Mouse (Mus musculus): ENCODE measurements around the gene Fhl3. TPM values are rescaled to one million over a fixed set of nuclear protein-coding genes. Genes with fewer than 3 reads are reported as not detected.

Fhl3 gene
- total and polyA plus RNA-seq, 2 experiments from 2014 or later = 2.0 to 6.9 TPM

DNA sequence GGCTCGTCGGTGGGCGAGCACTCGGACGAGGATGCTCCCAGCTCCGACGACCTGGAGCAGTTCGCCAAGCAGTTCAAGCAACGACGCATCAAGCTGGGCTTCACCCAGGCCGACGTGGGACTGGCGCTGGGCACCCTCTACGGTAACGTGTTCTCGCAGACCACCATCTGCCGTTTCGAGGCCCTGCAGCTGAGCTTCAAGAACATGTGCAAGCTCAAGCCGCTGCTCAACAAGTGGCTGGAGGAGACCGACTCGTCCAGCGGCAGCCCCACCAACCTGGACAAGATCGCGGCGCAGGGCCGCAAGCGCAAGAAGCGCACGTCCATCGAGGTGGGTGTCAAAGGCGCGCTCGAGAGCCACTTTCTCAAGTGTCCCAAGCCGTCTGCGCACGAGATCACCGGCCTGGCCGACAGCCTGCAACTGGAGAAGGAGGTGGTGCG lies 42.1 kb upstream of the Fhl3 start:
- DNase-seq (ENCODE audit: low spot score) (no peak), ATAC-seq (ENCODE audit: low FRiP score) (no peak)
- Histone ChIP-seq H3K4me3 (ENCODE audit: low read depth, low read length) (peak overlapping the region; percentile 51), H3K9me3 (ENCODE audit: low read length) (no peaks in the 10 kb centered on the region), H3K27me3 (ENCODE audit: insufficient read depth, low read length) (peaks cover 18% of the 10 kb centered on the region; the same call in 1 of the 2 replicates), H3K27ac (ENCODE audit: low read depth, low read length) (no peak overlapping the region), H3K4me1 (ENCODE audit: insufficient read depth, low read length) (no peaks in the 10 kb centered on the region), H3K4me2 (ENCODE audit: low read depth, low read length, poor library complexity, severe bottlenecking) (peak overlapping the region; percentile 80), H3K9ac (replicated peaks; ENCODE audit: low read length, poor library complexity, severe bottlenecking) (peak overlapping the region; percentile 60), H3K36me3 (ENCODE audit: insufficient read depth, low read length) (no peaks in the 10 kb centered on the region)
- under 1% methylated on average over 36 of the region's 39 CpGs for WGBS
- no peak for TF ChIP-seq CTCF (IDR thresholded peaks at IDR 0.05)

DNA sequence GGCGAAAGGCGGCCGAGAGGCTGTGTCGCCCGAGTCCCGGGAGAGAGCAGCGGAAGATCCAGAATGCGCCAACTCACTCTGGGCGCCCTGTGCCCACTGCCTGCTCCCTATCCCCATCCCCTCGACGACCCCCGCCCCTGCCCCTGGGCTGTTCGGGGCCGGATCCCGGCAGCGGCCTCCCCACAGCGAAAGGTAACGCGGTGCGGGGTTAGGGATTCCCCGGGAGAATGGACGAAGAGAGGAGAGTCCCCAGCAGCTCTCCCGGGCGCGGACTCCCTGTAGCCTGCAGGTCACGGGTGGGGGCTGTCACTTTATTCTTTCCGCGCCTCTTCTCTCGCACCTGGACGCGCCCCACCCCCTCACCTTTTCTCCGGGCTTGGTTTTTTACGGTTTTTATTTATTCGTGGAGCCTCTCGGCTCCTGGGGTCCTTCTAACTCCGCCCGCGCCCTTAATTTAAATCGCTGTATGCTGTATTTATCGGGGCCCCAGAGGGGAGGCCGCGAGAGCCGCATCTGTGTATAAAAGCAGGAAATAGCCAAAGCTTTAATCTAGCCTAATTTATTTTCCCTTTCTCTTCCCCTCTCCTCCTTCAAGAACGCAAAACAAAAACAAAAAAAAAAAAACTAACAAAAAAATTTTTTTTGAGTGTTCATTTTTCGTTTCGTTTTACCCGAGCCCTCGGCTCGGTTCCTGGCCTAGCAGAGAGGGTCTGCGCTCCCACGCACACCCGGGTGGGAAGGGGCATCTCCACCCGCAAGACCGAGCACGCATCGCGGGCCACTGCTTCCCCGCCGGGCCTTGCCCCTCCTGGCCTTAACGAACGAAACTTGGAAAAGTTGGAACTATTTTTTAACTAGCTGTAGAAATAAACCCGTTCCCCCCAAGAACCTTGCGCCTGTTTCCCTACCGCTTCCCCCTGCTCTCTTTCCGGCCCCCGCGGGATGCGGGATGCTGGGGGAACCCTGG lies 41.0 kb upstream of the Fhl3 start:
- H3K36me3 ChIP-seq (ENCODE audit: insufficient read depth, low read length) = no peaks in the 10 kb centered on the region
- no peak for DNase-seq (ENCODE audit: low spot score)
- 2% methylated on average over 60 of the region's 68 CpGs for WGBS
- H3K27ac ChIP-seq (ENCODE audit: low read depth, low read length) = no peak overlapping the region
- no peaks in the 10 kb centered on the region for H3K9me3 ChIP-seq (ENCODE audit: low read length)
- H3K4me2 ChIP-seq (ENCODE audit: low read depth, low read length, poor library complexity, severe bottlenecking) = peak overlapping the region; percentile 80
- H3K4me1 ChIP-seq (ENCODE audit: insufficient read depth, low read length) = no peaks in the 10 kb centered on the region
- H3K4me3 ChIP-seq (ENCODE audit: low read depth, low read length) = peak overlapping the region; percentile 51
- peak overlapping the region; percentile 60 for H3K9ac ChIP-seq (replicated peaks; ENCODE audit: low read length, poor library complexity, severe bottlenecking)
- H3K27me3 ChIP-seq (ENCODE audit: insufficient read depth, low read length) = peaks cover 18% of the 10 kb centered on the region; the same call in 1 of the 2 replicates
- ATAC-seq (ENCODE audit: low FRiP score) = no peak
- no peak for TF ChIP-seq CTCF (IDR thresholded peaks at IDR 0.05)

DNA sequence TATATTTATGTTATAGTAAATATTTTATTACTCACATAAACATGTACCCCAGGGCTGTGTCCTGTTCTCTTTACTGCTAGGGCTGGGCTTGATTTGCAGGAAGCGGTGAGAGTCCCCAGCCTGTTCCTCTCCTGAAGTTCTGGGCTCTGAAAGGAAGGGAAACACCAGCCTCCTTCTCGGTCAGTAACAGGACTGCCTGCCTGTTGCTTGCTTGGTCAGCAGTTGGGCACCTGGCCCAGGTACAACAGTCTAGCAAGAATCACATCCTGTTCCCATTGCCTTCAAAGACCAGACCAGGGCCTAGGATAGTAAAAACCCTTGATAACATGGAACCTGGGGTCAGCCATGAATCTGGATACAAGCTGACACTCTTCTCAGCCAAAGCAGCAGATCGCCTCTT lies 39.9 kb upstream of the Fhl3 start:
- peaks cover 18% of the 10 kb centered on the region; the same call in 1 of the 2 replicates for H3K27me3 ChIP-seq (ENCODE audit: insufficient read depth, low read length)
- no peak for TF ChIP-seq CTCF (IDR thresholded peaks at IDR 0.05)
- 68% methylated on average over 3 of the region's 3 CpGs for WGBS
- peak overlapping the region; percentile 51; the same call in 1 of the 2 replicates for H3K4me3 ChIP-seq (ENCODE audit: low read depth, low read length)
- no peak overlapping the region for H3K9ac ChIP-seq (replicated peaks; ENCODE audit: low read length, poor library complexity, severe bottlenecking)
- DNase-seq (ENCODE audit: low spot score) (no peak), ATAC-seq (ENCODE audit: low FRiP score) (no peak)
- no peaks in the 10 kb centered on the region for H3K9me3 ChIP-seq (ENCODE audit: low read length)
- H3K27ac ChIP-seq (ENCODE audit: low read depth, low read length) = no peak overlapping the region
- peak overlapping the region; percentile 36 for H3K4me2 ChIP-seq (ENCODE audit: low read depth, low read length, poor library complexity, severe bottlenecking)
- H3K4me1 ChIP-seq (ENCODE audit: insufficient read depth, low read length) = no peaks in the 10 kb centered on the region
- H3K36me3 ChIP-seq (ENCODE audit: insufficient read depth, low read length) = no peaks in the 10 kb centered on the region

DNA sequence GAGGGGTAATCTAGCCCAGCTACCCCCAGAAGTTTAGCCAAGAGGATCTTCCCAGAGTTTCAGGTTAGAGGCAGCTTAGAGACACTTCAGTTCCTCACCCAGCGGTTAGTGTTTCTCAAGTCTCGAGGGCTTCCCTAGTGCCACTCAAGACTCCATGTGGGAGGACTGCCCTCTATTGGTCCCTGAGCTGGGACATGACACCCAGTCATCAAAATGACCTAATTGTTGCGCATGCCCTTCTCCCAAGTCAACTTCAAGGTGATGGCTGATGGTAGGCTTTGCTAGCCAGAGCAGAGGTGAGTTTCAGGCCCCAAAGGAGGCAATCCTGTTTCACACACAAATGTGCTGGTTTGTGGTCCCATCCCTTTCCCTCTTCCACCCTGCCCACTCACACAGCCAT lies 37.5 kb upstream of the Fhl3 start:
- TF ChIP-seq CTCF (IDR thresholded peaks at IDR 0.05) = peak; percentile 66
- Histone ChIP-seq H3K9me3 (ENCODE audit: low read length) (no peaks in the 10 kb centered on the region), H3K36me3 (ENCODE audit: insufficient read depth, low read length) (no peaks in the 10 kb centered on the region), H3K4me3 (ENCODE audit: low read depth, low read length) (no peak overlapping the region), H3K4me1 (ENCODE audit: insufficient read depth, low read length) (0 out of 2 replicates have a peak, but pooled peaks cover 4% of the 10 kb centered on the region), H3K9ac (replicated peaks; ENCODE audit: low read length, poor library complexity, severe bottlenecking) (no peak overlapping the region), H3K27me3 (ENCODE audit: insufficient read depth, low read length) (peaks cover 25% of the 10 kb centered on the region), H3K27ac (ENCODE audit: low read depth, low read length) (no peak overlapping the region), H3K4me2 (ENCODE audit: low read depth, low read length, poor library complexity, severe bottlenecking) (0 out of 2 replicates have a peak overlapping the region, but pooled peaks have one; percentile 4)
- DNase-seq (ENCODE audit: low spot score) (no peak), ATAC-seq (ENCODE audit: low FRiP score) (no peak)
- WGBS = 60% methylated on average over 3 of the region's 3 CpGs

- no peak for DNase-seq (ENCODE audit: low spot score)
- Histone ChIP-seq H3K4me1 (ENCODE audit: insufficient read depth, low read length) (0 out of 2 replicates have a peak, but pooled peaks cover 8% of the 10 kb centered on the region), H3K9ac (replicated peaks; ENCODE audit: low read length, poor library complexity, severe bottlenecking) (no peak overlapping the region), H3K27ac (ENCODE audit: low read depth, low read length) (no peak overlapping the region), H3K9me3 (ENCODE audit: low read length) (no peaks in the 10 kb centered on the region), H3K4me2 (ENCODE audit: low read depth, low read length, poor library complexity, severe bottlenecking) (no peak overlapping the region), H3K27me3 (ENCODE audit: insufficient read depth, low read length) (peaks cover 22% of the 10 kb centered on the region), H3K36me3 (ENCODE audit: insufficient read depth, low read length) (no peaks in the 10 kb centered on the region), H3K4me3 (ENCODE audit: low read depth, low read length) (no peak overlapping the region)
- ATAC-seq (ENCODE audit: low FRiP score) = no peak
- TF ChIP-seq CTCF (IDR thresholded peaks at IDR 0.05) = no peak
- 48% methylated on average over 9 of the region's 9 CpGs for WGBS
These were observed 36.3 kb upstream of the Fhl3 start for GRCm38 (mm10) chr4:124664185-124664584.

- H3K27ac ChIP-seq (ENCODE audit: low read depth, low read length) = no peak overlapping the region
- no peaks in the 10 kb centered on the region for H3K9me3 ChIP-seq (ENCODE audit: low read length)
- ATAC-seq (ENCODE audit: low FRiP score) (no peak), DNase-seq (ENCODE audit: low spot score) (no peak)
- H3K36me3 ChIP-seq (ENCODE audit: insufficient read depth, low read length) = no peaks in the 10 kb centered on the region
- 61% methylated on average over 15 of the region's 15 CpGs for WGBS
- no peak overlapping the region for H3K4me2 ChIP-seq (ENCODE audit: low read depth, low read length, poor library complexity, severe bottlenecking)
- H3K9ac ChIP-seq (replicated peaks; ENCODE audit: low read length, poor library complexity, severe bottlenecking) = no peak overlapping the region
- 0 out of 2 replicates have a peak, but pooled peaks cover 8% of the 10 kb centered on the region for H3K4me1 ChIP-seq (ENCODE audit: insufficient read depth, low read length)
- no peak for TF ChIP-seq CTCF (IDR thresholded peaks at IDR 0.05)
- H3K27me3 ChIP-seq (ENCODE audit: insufficient read depth, low read length) = peaks cover 22% of the 10 kb centered on the region
- no peak overlapping the region for H3K4me3 ChIP-seq (ENCODE audit: low read depth, low read length)
These were observed 35.9 kb upstream of the Fhl3 start for GRCm38 (mm10) chr4:124664604-124665003.

Measured in midbrain, postnatal 0 days (tissue).